Mouse (Mus musculus): Measurements from ENCODE around the gene Nmbr. TPM values are rescaled to one million over a fixed set of nuclear protein-coding genes. Genes with fewer than 3 reads are reported as not detected.
A peak's percentile ranks its signal among the peaks of the same experiment; 100 is the strongest.

Nmbr gene
- polyA plus RNA-seq (2012; rRNA removed) = 0.08 and 0.10 TPM in 2 replicates
- 0.19 TPM in 1 of 2 replicates, not detected in the other for polyA plus RNA-seq (2014; fragmentation: Nextera tagmentation; extraction: Ambion mirVana)

GRCm38 (mm10) chr10:14705072-14706066, at the start of gene Nmbr, which contains the start of gene Vta1:
Gene Nmbr, plus strand, starts transcription at chr10:14705591.
Gene Vta1, minus strand, starts transcription at chr10:14705560.
- no peak within 1 kb of the TSS; the same call in 1 of the 2 replicates for H3K27ac ChIP-seq

GRCm38 (mm10) chr10:14660875-14661274, 44.5 kb upstream of the Nmbr start:
- H3K27ac ChIP-seq = no peak overlapping the region
- no peak for TF ChIP-seq EP300 (IDR thresholded peaks at IDR 0.05; ENCODE audit: low read depth)
- no peak for TF ChIP-seq CTCF (IDR thresholded peaks at IDR 0.05; ENCODE audit: low read depth)
- no peak overlapping the region for H3K9ac ChIP-seq (replicated peaks)
- DNase-seq (ENCODE audit: low read depth in 3 of 3, low spot score in 3 of 3) (no peak), ATAC-seq (ENCODE audit: insufficient read depth) (no peak)
- no peak overlapping the region for H3K4me2 ChIP-seq (ENCODE audit: low read depth)
- no peaks in the 10 kb centered on the region for H3K36me3 ChIP-seq (replicated peaks; ENCODE audit: control insufficient read depth, insufficient read depth, low read depth)
- H3K9me3 ChIP-seq (ENCODE audit: control insufficient read depth, low read length) = no peaks in the 10 kb centered on the region
- H3K27me3 ChIP-seq (ENCODE audit: control insufficient read depth, insufficient read depth, low read length) = no peaks in the 10 kb centered on the region
- 80% methylated on average over 2 of the region's 2 CpGs for WGBS (ENCODE audit: insufficient replicate concordance)
- no peaks in the 10 kb centered on the region for H3K4me1 ChIP-seq (replicated peaks; ENCODE audit: control insufficient read depth in 2 of 2, insufficient read depth in 2 of 2, low read length in 1 of 2)
- no peak overlapping the region for H3K4me3 ChIP-seq (ENCODE audit: insufficient read depth in 1 of 2, low read depth in 2 of 2, low read length in 2 of 2)

More at GRCm38 (mm10) chr10:14705072-14706066, at the start of gene Nmbr, which contains the start of gene Vta1:
- Histone ChIP-seq H3K9me3 (ENCODE audit: control insufficient read depth, low read length) (no peaks in the 10 kb centered on the region), H3K4me2 (ENCODE audit: low read depth) (peak within 1 kb of the TSS; percentile 76), H3K4me3 (ENCODE audit: insufficient read depth in 1 of 2, low read depth in 2 of 2, low read length in 2 of 2) (peak within 1 kb of the TSS; percentile 67 to 93), H3K27me3 (ENCODE audit: control insufficient read depth, insufficient read depth, low read length) (no peaks in the 10 kb centered on the region), H3K4me1 (replicated peaks; ENCODE audit: control insufficient read depth in 2 of 2, insufficient read depth in 2 of 2, low read length in 1 of 2) (peaks cover 8% of the 10 kb centered on the region in 2 experiments; a peak in 3 of 4 replicates), H3K9ac (replicated peaks) (peak within 1 kb of the TSS; percentile 65), H3K36me3 (replicated peaks; ENCODE audit: control insufficient read depth, insufficient read depth, low read depth) (no peaks in the 10 kb centered on the region)
- TF ChIP-seq CTCF (IDR thresholded peaks at IDR 0.05; ENCODE audit: low read depth) (peak; percentile 82), EP300 (IDR thresholded peaks at IDR 0.05; ENCODE audit: low read depth) (no peak; the same call in 1 of the 2 replicates)
- under 1% methylated on average over 50 of the region's 50 CpGs for WGBS (ENCODE audit: insufficient replicate concordance)
- peak; percentile 99 for ATAC-seq (ENCODE audit: insufficient read depth)
- peak; percentile 92 for DNase-seq (ENCODE audit: low read depth in 3 of 3, low spot score in 3 of 3)

DNA sequence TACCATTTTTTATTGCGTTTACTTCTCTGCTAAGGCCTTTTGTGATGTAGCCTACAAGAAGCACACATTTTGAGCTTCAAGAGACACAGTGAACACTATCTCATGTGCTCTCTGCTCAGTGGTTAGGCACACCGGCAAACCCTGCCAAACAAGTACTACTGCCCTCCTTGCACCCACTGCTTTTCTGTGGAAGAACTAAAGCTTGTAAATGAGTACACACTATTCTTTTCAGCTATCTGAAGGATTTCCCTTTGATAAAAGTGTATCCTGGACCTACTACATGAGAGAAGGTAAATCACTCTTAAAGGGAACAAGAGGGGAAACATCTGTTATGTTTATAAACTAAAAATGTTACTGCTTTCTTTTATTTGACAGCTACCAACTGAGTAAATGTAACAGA, 39.2 kb upstream of the Nmbr start:
- H3K4me2 ChIP-seq (ENCODE audit: low read depth) = no peak overlapping the region
- DNase-seq (ENCODE audit: low read depth in 3 of 3, low spot score in 3 of 3) = no peak

DNA sequence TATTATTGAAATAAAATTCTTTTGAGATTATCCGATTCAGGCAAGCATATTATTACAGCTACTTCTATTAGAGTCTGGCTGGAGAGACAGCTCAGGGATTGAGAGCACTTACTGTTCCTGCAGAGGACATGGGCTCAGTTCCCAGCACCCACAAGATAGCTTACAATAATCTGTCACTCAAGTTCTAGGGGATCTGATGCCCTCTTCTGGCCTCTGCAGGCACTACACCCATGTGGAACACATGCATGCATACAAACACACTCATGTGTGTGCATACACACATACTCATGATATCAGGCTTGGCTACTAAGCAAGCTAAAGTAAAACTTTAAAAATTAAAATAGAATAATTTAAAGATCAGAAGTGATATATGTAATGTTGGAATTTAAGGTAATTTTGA, 19.7 kb upstream of the Nmbr start:
- no peaks in the 10 kb centered on the region for H3K9me3 ChIP-seq (ENCODE audit: control insufficient read depth, low read length)
- no peak overlapping the region for H3K4me2 ChIP-seq (ENCODE audit: low read depth)
- H3K9ac ChIP-seq (replicated peaks) = no peak overlapping the region
- no peak overlapping the region for H3K4me3 ChIP-seq (ENCODE audit: insufficient read depth in 1 of 2, low read depth in 2 of 2, low read length in 2 of 2)
- peaks cover 2% of the 10 kb centered on the region for H3K36me3 ChIP-seq (replicated peaks; ENCODE audit: control insufficient read depth, insufficient read depth, low read depth)
- no peak overlapping the region for H3K27ac ChIP-seq
- ATAC-seq (ENCODE audit: insufficient read depth) = no peak
- no peaks in the 10 kb centered on the region for H3K27me3 ChIP-seq (ENCODE audit: control insufficient read depth, insufficient read depth, low read length)
- DNase-seq (ENCODE audit: low read depth in 3 of 3, low spot score in 3 of 3) = no peak
- peaks cover 0 to 2% of the 10 kb centered on the region in 2 experiments; a peak in 3 of 4 replicates for H3K4me1 ChIP-seq (replicated peaks; ENCODE audit: control insufficient read depth in 2 of 2, insufficient read depth in 2 of 2, low read length in 1 of 2)
- TF ChIP-seq EP300 (IDR thresholded peaks at IDR 0.05; ENCODE audit: low read depth) = no peak
- peak; percentile 39 for TF ChIP-seq CTCF (IDR thresholded peaks at IDR 0.05; ENCODE audit: low read depth)
- WGBS (ENCODE audit: insufficient replicate concordance) = 86% methylated on average over 1 of the region's 1 CpGs

More for the DNA sequence above, 39.2 kb upstream of the Nmbr start:
- H3K27ac ChIP-seq = no peak overlapping the region
- H3K9me3 ChIP-seq (ENCODE audit: control insufficient read depth, low read length) = no peaks in the 10 kb centered on the region
- WGBS (ENCODE audit: insufficient replicate concordance) = 74% methylated on average over 2 of the region's 2 CpGs
- no peak overlapping the region for H3K4me3 ChIP-seq (ENCODE audit: insufficient read depth in 1 of 2, low read depth in 2 of 2, low read length in 2 of 2)
- H3K27me3 ChIP-seq (ENCODE audit: control insufficient read depth, insufficient read depth, low read length) = no peaks in the 10 kb centered on the region
- no peaks in the 10 kb centered on the region for H3K4me1 ChIP-seq (replicated peaks; ENCODE audit: control insufficient read depth in 2 of 2, insufficient read depth in 2 of 2, low read length in 1 of 2)
- TF ChIP-seq EP300 (IDR thresholded peaks at IDR 0.05; ENCODE audit: low read depth) (no peak), CTCF (IDR thresholded peaks at IDR 0.05; ENCODE audit: low read depth) (no peak)
- no peaks in the 10 kb centered on the region for H3K36me3 ChIP-seq (replicated peaks; ENCODE audit: control insufficient read depth, insufficient read depth, low read depth)
- no peak overlapping the region for H3K9ac ChIP-seq (replicated peaks)
- no peak for ATAC-seq (ENCODE audit: insufficient read depth)

All from liver, embryonic 14.5 days (tissue).